Mouse (Mus musculus) monocyte, adult 5-6 weeks (primary cell): ENCODE results near the gene Hmgcs2. TPM values are rescaled to one million over a fixed set of nuclear protein-coding genes. Genes with fewer than 3 reads are reported as not detected.

Experiments
- ATAC-seq: fragments of 153-309, 156-312 bp; replicated peaks from 2 replicates; pipeline ENCODE4 v1.8.0; 2017; ENCODE audit warnings: mild to moderate bottlenecking; ENCODE audit not compliant: low TSS enrichment, insufficient number of reproducible peaks, severe bottlenecking, poor library complexity, low FRiP score
- total RNA-seq: library from RNA; stranded (forward); fragments of 200-1000, 200-491, 200-594 nt; gene quantifications from 3 replicates; pipeline ENCODE4 v1.2.3, GENCODE M21; 2017

Hmgcs2 gene
- not detected in 3 replicates for total RNA-seq

GRCm38 (mm10) chr3:98280204-98280932, at the start of gene Hmgcs2:
Gene Hmgcs2 (plus strand): TSS chr3:98280435.
- no peak for ATAC-seq

GRCm38 (mm10) chr3:98233504-98233903, 46.7 kb upstream of the Hmgcs2 start:
- ATAC-seq: no peak

- ATAC-seq: no peak
These were observed 44.0 kb upstream of the Hmgcs2 start for GRCm38 (mm10) chr3:98236266-98236665.

GRCm38 (mm10) chr3:98237240-98237639, 43.0 kb upstream of the Hmgcs2 start:
- ATAC-seq: no peak

GRCm38 (mm10) chr3:98238150-98238549, 42.1 kb upstream of the Hmgcs2 start:
- ATAC-seq: no peak

GRCm38 (mm10) chr3:98242051-98242450, 38.2 kb upstream of the Hmgcs2 start:
- ATAC-seq: no peak

- ATAC-seq: no peak
These were observed 37.7 kb upstream of the Hmgcs2 start for GRCm38 (mm10) chr3:98242458-98243037.

- no peak for ATAC-seq
These were observed 34.3 kb upstream of the Hmgcs2 start for GRCm38 (mm10) chr3:98245892-98246291.

GRCm38 (mm10) chr3:98246985-98247751, 33.1 kb upstream of the Hmgcs2 start:
- no peak for ATAC-seq

GRCm38 (mm10) chr3:98249378-98249777, 30.9 kb upstream of the Hmgcs2 start:
- no peak for ATAC-seq

GRCm38 (mm10) chr3:98249833-98250448, 30.3 kb upstream of the Hmgcs2 start:
- ATAC-seq: no peak

- no peak for ATAC-seq
These were observed 26.2 kb upstream of the Hmgcs2 start for GRCm38 (mm10) chr3:98254059-98254458.

GRCm38 (mm10) chr3:98254656-98255583, 25.3 kb upstream of the Hmgcs2 start:
- ATAC-seq: no peak

GRCm38 (mm10) chr3:98258723-98259122, 21.5 kb upstream of the Hmgcs2 start:
- no peak for ATAC-seq

GRCm38 (mm10) chr3:98259271-98259751, 20.9 kb upstream of the Hmgcs2 start:
- no peak for ATAC-seq

GRCm38 (mm10) chr3:98260534-98260933, 19.7 kb upstream of the Hmgcs2 start:
- no peak for ATAC-seq

- ATAC-seq: no peak
These were observed 18.8 kb upstream of the Hmgcs2 start for GRCm38 (mm10) chr3:98261415-98261814.

- no peak for ATAC-seq
These were observed 18.1 kb upstream of the Hmgcs2 start for GRCm38 (mm10) chr3:98262133-98262532.
